Mouse (Mus musculus) cerebellum, adult 2 months (tissue): ENCODE results near the gene Sf1.

Experiments used
- CTCF ChIP-seq: fragments of 200-500 bp; IDR thresholded peaks from 2 replicates; pipeline ENCODE4 v1.5.1; 2011; ENCODE audit warnings: low read depth, mild to moderate bottlenecking, control low read depth, low read length, moderate library complexity, borderline replicate concordance; ENCODE audit not compliant: insufficient read depth
- POLR2A ChIP-seq: fragments of 200-500 bp; IDR thresholded peaks from 2 replicates; pipeline ENCODE4 v1.6.1; 2011; ENCODE audit warnings: low read length, control low read depth, borderline replicate concordance; ENCODE audit not compliant: insufficient read depth

GRCm38 (mm10) chr19:6420481-6421210, 57.2 kb downstream of the Sf1 start:
- no peak for TF ChIP-seq CTCF
- TF ChIP-seq POLR2A = no peak
